Mouse (Mus musculus): Measurements from ENCODE around the gene Capzb.

DNA sequence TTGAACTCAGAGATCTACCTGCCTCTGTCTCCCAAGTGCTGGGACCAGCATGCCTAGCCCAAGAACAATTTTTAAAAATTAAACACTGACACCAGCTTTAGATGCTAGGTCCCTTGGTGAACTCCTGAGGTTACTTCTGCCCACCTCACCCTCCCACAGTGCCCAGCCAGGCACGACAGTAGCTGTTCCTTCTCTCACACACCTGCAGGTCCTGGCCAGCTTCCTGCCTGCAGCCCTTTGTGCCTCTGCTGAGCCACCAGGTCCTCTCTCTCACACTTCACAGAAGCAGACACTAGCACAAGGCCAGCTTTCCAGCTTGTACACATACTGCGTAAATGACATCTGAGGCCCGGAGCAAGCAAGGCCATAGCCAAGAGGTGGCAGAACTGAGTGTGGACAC is 112.8 kb downstream of the Capzb start:
- TF ChIP-seq CTCF (IDR thresholded peaks at IDR 0.05) (no peak), EP300 (IDR thresholded peaks at IDR 0.05) (no peak)

All from lung, postnatal 0 days (tissue).